Mouse (Mus musculus) left cerebral cortex, postnatal 4 days (tissue): ENCODE results near the gene Bend5. TPM values are rescaled to one million over a fixed set of nuclear protein-coding genes. Genes with fewer than 3 reads are reported as not detected.

Source experiments
- DNase-seq: peaks from one replicate; pipeline ENCODE4 v3.0.0-alpha.2; 2022
- intact Hi-C: fragments of 180-260 bp; cut with DNase I; formaldehyde crosslinking; loops from one replicate; pipeline ENCODE4 v1.15.1; 2025
- total RNA-seq, 2 experiments: library from RNA; stranded (reverse); gene quantifications; 2 replicates each; pipeline ENCODE4 v1.2.3; 2021

Bend5 gene
- total RNA-seq, 2 experiments from 2014 or later = 25.4 to 28.5 TPM

GRCm38 (mm10) chr4:111441709-111442108 is 26.9 kb downstream of the Bend5 start:
- DNase-seq = no peak
- intact Hi-C loops = no loop called here

DNA sequence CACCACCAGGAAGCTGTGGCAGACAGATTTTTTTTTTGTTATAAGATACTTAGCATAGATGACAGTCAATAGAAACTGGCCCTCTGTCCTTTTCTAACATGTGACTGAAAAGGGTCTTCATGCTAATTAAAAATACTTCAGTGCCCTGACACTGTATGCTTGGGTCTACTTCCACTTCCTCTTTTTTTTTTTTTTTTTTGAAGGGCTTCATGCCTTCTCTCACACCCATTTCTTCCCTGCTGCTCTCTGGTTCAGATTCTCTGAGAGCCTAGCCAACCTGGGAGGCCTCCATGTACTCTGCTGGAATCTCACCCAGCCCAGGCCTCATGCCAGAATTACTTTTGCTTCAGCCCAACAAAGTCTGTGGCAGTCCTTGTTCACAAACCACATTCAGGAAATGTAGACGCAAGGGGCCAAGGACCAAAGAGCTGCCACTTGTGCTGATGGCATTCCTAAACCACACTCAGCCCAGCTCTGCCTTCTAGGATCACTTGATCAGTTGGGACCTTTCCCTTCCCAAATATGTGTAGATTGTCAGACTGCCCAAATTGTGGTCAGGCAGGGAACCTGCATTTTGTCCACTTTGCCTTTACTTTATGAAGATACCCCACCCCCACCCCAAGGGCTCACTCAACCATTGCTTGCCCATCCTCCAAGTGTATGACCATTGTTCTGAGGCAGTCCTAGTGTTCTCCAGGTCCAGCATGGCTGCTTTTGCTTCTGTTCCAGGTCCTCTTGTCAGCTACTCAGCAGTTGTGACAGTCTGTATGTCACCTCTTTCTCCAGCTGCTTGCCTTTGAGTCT is 27.8 kb downstream of the Bend5 start:
- intact Hi-C loops = no loop called here
- DNase-seq = peak; percentile 19

DNA sequence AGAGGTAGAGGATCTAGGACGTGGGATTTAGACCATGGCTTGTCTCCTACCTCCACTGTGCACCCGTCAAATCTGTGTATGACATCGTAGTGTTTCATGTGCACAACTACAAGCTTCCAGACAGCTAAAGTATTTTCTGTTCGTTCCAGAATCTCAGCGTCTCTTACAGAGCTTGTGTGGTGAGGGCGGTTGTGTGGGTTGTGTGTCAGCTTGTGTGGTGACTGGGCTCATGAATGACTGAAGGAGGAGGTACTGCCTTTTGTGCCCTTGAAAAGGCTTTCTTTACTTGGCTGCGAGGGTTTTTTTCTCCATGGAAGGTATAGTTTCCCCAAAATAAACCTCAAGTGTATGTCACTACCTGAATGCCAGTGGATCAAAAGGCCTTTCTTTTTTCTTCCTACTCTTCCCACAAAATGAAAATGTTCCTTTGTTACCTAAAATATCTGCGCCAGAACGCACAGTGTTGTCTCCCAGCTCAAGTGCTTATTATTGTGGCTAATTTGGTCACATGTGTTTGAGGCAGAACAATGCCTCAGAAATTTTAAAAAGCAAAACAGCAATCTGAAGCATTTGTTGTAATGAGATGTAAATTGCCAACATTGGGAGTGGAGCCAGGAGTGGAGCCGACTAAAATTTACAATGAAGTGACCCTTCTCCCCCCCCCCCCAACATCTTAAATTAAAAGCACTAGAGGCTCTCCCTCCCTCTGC is 29.3 kb downstream of the Bend5 start:
- intact Hi-C loops = no loop called here
- no peak for DNase-seq

- no peak for DNase-seq
- intact Hi-C loops = no loop called here
Measured at GRCm38 (mm10) chr4:111444616-111445160, 29.9 kb downstream of the Bend5 start.

DNA sequence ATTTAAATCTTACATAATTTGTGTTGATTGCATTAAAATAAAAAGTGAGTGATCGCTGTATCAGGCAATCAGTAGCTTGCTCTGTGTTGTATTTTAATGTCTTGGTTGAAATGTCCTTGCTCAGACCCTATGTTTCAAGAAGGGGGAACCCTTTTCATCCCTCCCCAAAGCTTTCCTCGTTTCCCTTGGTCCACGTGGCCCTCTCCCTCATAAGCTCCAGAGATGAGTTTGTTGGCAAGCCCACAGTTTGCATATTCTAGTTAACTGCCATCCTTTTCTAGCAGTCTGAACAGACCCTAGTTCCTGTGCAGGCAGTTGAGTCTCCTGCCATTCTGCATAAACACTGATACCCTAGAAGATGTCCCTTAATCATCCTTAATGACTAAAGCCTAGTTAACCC is 33.1 kb downstream of the Bend5 start:
- DNase-seq = no peak
- intact Hi-C loops = no loop called here

DNA sequence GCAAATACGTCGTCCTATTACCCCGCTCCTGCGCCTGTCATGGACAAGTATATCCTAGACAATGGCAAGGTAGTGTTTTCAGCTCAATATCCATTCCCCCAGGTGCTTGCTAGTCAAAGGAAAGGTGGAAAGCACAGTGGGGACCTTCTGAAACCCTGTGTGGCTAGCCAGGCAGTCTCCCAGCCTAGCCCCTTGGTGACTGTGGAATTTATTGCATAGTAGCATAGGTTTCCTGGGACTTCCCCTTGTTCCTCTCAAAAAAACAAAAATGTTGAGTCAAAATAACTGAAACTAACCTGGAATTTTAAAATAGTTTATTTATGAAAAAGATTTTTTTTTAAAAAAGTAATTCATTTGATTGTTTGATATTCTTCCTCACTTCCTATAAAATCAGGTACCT is 33.8 kb downstream of the Bend5 start:
- DNase-seq = no peak
- intact Hi-C loops = no loop called here

DNA sequence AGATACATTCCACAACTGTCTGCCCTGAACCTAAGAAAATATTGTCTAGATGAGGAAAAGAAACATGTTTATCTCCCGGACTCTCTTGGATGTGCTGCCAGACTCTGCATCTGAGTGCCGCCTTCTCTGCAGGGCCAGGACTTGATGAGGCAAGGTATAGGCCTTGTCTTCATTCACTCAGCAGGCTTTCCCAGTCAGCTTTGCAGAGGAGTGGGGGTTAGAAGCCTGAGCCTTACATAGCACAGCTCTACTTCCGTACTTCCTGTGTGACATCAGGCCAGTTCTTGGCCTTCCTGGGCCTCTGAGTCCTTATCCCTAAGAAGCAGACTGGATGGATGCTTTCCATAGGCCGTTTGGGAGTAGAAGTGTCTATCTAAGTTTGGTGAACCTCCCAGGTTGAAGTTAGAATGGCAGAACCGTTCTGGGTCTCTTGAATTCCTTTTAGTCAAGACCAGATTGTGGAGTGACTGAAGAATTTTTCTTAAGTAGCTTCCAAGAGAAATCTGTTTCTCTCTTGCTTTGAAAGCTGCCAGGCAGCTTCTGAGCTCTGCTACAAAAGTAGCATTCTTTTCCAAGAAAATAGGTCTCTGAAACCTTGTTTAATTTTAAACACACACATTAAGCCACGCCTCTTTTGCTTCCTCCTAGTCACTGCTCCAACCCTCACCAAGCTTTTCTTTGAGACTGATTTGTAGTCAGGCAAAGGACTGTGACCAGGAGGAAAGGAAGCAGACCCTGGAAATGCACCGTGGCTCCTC is 34.8 kb downstream of the Bend5 start:
- DNase-seq = no peak
- intact Hi-C loops = no loop called here

- DNase-seq = no peak
- intact Hi-C loops = no loop called here
Measured at GRCm38 (mm10) chr4:111451283-111451918, 36.6 kb downstream of the Bend5 start.

GRCm38 (mm10) chr4:111452192-111452591 is 37.4 kb downstream of the Bend5 start:
- no peak for DNase-seq
- intact Hi-C loops = no loop called here

DNA sequence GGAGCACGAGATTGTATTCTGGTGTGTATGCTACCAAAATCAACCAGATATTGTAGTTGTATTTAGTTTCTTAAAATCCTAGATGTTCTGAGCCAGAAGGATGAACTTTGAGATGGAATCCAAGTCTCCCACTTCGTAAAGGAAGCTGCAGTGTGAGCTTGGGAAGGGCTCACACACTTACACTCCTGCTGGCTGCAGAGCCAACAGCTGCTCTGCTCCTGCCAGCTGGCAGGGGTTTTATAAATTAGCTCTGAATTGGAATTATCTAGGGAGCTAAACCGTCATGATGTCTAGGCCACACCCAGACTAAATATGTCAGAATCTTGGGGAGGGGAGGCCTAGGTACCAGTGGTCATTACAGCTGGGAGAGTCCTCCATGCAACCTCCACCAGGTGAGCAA is 38.5 kb downstream of the Bend5 start:
- DNase-seq = no peak
- intact Hi-C loops = no loop called here

DNA sequence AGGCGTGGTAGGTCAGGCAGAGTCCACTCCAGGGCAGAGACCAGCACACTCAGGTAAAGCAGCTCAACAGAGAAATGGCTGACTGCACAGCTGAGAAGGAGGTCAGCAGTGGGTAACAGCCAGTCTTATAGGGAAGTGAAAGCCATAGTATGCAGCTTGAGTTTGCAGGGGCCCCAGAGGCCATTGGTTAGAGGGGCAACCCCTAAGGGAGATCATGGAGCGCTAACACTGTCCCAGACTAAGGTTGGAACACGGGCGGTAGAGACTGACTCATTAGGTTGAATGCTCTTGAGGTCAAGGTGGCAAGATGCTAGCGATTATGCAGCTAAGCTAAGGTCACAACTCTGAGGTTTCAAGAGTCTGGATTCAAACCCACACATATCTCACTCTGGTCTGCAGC is 40.8 kb downstream of the Bend5 start:
- DNase-seq = no peak
- intact Hi-C loops = no loop called here

DNA sequence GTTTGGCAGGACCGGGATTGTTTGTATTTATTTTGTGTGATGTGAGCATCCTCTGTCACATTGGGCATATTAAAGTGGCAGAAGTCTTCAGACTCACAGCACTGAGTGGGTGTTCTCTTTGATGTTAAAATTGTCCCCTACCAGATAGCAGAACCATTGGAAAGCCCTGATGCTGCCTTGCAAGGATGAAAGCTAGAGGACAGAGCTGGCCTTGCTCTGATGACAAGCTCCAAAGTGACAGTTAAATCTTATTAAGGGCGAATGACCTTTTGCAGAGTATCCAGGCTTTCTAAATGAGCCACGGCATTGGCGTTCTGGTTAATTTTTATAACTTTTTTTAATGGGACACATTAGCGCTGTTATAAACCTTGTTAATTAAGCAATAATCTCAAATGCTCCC is 42.8 kb downstream of the Bend5 start:
- DNase-seq = no peak
- intact Hi-C loops = no loop called here

GRCm38 (mm10) chr4:111467293-111467773 is 52.5 kb downstream of the Bend5 start:
- intact Hi-C loops = no loop called here
- no peak for DNase-seq

DNA sequence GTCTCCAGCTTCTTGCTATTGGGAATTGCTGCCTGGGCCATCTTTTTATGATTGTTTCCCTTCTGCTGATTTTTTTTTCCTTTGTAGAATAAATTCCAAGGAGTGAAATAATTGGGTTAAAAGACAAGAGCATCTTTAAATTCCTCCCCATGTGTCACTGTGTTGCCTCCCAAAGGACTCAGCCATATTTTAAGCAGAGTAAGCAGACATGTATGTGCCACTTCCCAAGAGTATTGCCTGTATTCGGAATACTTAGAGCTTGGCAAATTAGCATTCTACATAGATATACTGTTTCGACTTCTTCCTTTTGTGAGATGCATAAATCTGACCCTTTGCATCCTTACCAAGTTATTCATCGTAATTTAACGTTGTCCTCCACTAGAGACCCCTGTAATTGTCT is 53.0 kb downstream of the Bend5 start:
- no peak for DNase-seq
- intact Hi-C loops = no loop called here

GRCm38 (mm10) chr4:111469847-111470246 is 55.0 kb downstream of the Bend5 start:
- intact Hi-C loops = no loop called here
- DNase-seq = no peak

DNA sequence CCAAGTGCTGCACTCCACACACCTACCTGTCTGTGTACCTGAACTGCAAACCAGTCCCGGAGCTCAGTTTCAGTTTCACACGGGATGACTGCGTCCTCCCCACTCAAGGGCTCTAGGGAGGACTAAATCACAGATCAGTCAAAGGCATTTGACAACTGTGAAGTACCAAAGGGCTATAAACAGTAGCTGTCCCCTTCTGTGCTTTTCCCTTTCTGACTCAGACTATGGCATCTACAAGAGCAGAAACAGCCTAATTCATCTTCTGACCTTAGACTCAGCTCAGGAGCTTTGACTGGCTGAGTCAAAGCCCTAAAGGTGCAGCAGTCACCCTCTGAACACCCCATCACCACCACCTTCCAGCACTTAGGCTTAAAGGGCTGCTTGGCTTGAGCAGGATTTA is 56.9 kb downstream of the Bend5 start:
- intact Hi-C loops = no loop called here
- DNase-seq = no peak

DNA sequence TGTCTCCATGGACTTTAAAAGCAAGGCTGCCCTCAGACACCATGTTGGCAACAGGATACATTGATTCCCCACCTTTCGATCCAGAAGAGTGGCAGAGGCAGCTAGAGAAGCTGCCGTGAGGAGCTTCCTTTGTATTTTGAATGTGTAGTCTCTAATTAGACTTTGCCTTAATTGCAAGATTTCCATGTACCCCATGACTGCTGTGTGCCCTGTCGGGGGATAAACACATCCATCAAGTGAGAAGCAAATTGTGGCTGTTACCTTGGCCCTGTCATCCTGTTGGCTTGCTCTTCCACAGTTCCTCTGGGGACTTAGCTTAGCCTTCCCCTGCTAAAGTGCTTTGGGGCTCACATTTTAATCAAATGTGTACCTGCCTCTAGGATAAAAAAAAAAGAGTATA is 57.7 kb downstream of the Bend5 start:
- intact Hi-C loops = no loop called here
- no peak for DNase-seq

DNA sequence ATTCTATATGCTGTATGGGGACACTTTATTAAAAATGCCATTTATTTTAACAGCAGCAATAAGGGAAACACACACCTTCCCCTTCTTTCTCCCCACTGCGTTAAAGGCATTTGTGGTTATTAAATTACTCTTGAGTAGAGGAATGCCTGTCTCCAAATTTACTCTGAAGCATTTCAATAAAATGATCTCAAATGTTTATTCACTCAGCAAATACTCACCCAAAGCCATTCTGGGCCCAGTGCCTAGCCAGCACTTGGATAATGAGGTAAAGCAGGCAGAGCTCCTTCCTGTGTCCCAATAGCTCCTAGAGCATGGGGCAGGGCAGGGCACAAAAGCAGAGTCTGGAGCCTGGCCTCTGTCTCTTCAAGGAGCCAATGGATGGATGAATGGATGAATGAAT is 58.2 kb downstream of the Bend5 start:
- intact Hi-C loops = no loop called here
- DNase-seq = no peak

GRCm38 (mm10) chr4:111475374-111475971 is 60.7 kb downstream of the Bend5 start:
- intact Hi-C loops = no loop called here

DNA sequence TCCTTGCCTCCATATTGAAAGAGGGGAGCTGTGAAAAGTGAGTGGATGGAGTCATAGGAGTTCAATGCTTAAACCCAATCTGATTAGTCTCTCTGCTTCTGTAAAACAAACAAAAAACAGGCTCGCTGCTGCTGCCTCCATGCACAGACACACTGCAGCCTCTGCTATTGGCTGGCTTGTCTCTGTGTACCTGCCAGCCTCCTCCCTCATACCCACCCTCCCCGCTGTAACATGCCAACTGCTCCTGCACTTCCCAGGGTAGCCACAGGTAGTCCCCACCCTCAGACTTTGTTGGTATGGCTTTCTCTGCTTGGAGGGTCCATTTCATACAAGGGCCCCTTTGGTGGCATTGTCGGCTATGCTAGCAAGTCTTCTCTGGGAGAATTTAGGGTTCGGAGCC is 62.7 kb downstream of the Bend5 start:
- no peak for DNase-seq
- intact Hi-C loops = no loop called here

More at GRCm38 (mm10) chr4:111475374-111475971, 60.7 kb downstream of the Bend5 start:
- peak; percentile 21 for DNase-seq
